Mouse (Mus musculus) limb, embryonic 14.5 days (tissue): ENCODE measurements at regions not wholly inside any gene's neighbourhood (a gene's known extent, or its start where the extent isn't known, plus 50 kb on each side); places are given as distances from the start of the nearest gene placed in this dataset.

Source experiments
- ATAC-seq: fragments of 200-750 bp; cut with Nextera tagmentation; 2 replicates; pipeline ENCODE4 v1.8.0; 2017; ENCODE audit warnings: low read depth, moderate number of reproducible peaks, moderate TSS enrichment; ENCODE audit not compliant: low FRiP score
- DNase-seq: peaks from one replicate; pipeline ENCODE4 v3.0.0-alpha.2; 2015; ENCODE audit warnings: low spot score
- H3K27ac ChIP-seq: fragments of 300-500 bp; sonication (generic); replicated peaks from 2 replicates; pipeline ENCODE4 v1.5.1; 2014; ENCODE audit warnings: low read depth, mild to moderate bottlenecking, low read length, moderate library complexity, mixed read lengths
- H3K27me3 ChIP-seq: fragments of 300-500 bp; sonication (generic); 2 replicates; pipeline ENCODE4 v1.6.1; 2014; ENCODE audit warnings: low read length, mixed read lengths; ENCODE audit not compliant: control insufficient read depth, insufficient read depth
- H3K36me3 ChIP-seq: fragments of 300-500 bp; sonication (generic); 2 replicates; pipeline ENCODE4 v1.6.1; 2014; ENCODE audit warnings: mild to moderate bottlenecking, low read length, moderate library complexity, mixed read lengths; ENCODE audit not compliant: control insufficient read depth, insufficient read depth
- H3K4me1 ChIP-seq: fragments of 300-500 bp; sonication (generic); 2 replicates; pipeline ENCODE4 v1.6.1; 2014; ENCODE audit warnings: antibody characterized with exemption, low read length, mixed read lengths; ENCODE audit not compliant: control insufficient read depth, insufficient read depth
- H3K4me2 ChIP-seq: fragments of 300-500 bp; sonication (generic); replicated peaks from 2 replicates; pipeline ENCODE4 v1.6.1; 2014; ENCODE audit warnings: low read depth, mild to moderate bottlenecking, low read length, moderate library complexity; ENCODE audit not compliant: severe bottlenecking
- H3K4me3 ChIP-seq: fragments of 300-500 bp; sonication (generic); replicated peaks from 2 replicates; pipeline ENCODE4 v1.5.1; 2014; ENCODE audit warnings: low read length
- H3K9ac ChIP-seq: fragments of 300-500 bp; sonication (generic); 2 replicates; pipeline ENCODE4 v1.6.1; 2014; ENCODE audit warnings: mild to moderate bottlenecking, low read depth, low read length, moderate library complexity; ENCODE audit not compliant: severe bottlenecking
- H3K9me3 ChIP-seq: fragments of 300-500 bp; sonication (generic); 2 replicates; pipeline ENCODE4 v1.6.1; 2016; ENCODE audit warnings: low read length; ENCODE audit not compliant: control insufficient read depth
- POLR2A ChIP-seq: fragments of 200-500 bp; IDR thresholded peaks from 2 replicates; pipeline ENCODE4 v1.8.0; 2012; ENCODE audit warnings: inconsistent platforms, mild to moderate bottlenecking, moderate library complexity, borderline replicate concordance; ENCODE audit not compliant: insufficient read depth, insufficient read length; ENCODE audit errors: extremely low read depth
- WGBS: fragments of 180-500 bp; shearing (Covaris S2); extraction: QIAGEN DNeasy Blood & Tissue Kit; methylation state at CpG from one replicate; pipeline ENCODE4 v1.1.7; 2014; 5-methylcytosine and 5-hydroxymethylcytosine counted together

- Histone ChIP-seq H3K4me3 (no peak overlapping the region), H3K27me3 (no peaks in the 10 kb centered on the region), H3K4me2 (no peak overlapping the region), H3K9ac (no peak overlapping the region), H3K9me3 (no peaks in the 10 kb centered on the region), H3K36me3 (no peaks in the 10 kb centered on the region), H3K27ac (no peak overlapping the region), H3K4me1 (no peaks in the 10 kb centered on the region)
- WGBS, result 62% methylated on average over 1 of the region's 1 CpGs
- no peak for ATAC-seq
- DNase-seq, result no peak
- no peak for TF ChIP-seq POLR2A
Observed at GRCm38 (mm10) chr13:80695549-80696150, 187.5 kb upstream of the Arrdc3 start.

- no peak overlapping the region for H3K9ac ChIP-seq
- no peak overlapping the region for H3K27ac ChIP-seq
- no peak for ATAC-seq
Observed at GRCm38 (mm10) chr13:80709531-80710306, 173.5 kb upstream of the Arrdc3 start.

GRCm38 (mm10) chr13:80719313-80719712 lies 163.9 kb upstream of the Arrdc3 start:
- TF ChIP-seq POLR2A, result no peak
- WGBS, result 44% methylated on average over 3 of the region's 3 CpGs
- Histone ChIP-seq H3K36me3 (no peaks in the 10 kb centered on the region), H3K27me3 (no peaks in the 10 kb centered on the region), H3K4me3 (no peak overlapping the region), H3K27ac (no peak overlapping the region), H3K4me1 (no peaks in the 10 kb centered on the region), H3K9ac (no peak overlapping the region), H3K9me3 (no peaks in the 10 kb centered on the region), H3K4me2 (no peak overlapping the region)
- ATAC-seq, result no peak
- peak; percentile 24 for DNase-seq

More at GRCm38 (mm10) chr13:80709531-80710306, 173.5 kb upstream of the Arrdc3 start:
- TF ChIP-seq POLR2A, result no peak
- no peaks in the 10 kb centered on the region for H3K36me3 ChIP-seq
- H3K4me1 ChIP-seq, result 0 out of 2 replicates have a peak, but pooled peaks cover 8% of the 10 kb centered on the region
- no peaks in the 10 kb centered on the region for H3K27me3 ChIP-seq
- no peak overlapping the region for H3K4me2 ChIP-seq
- no peak overlapping the region for H3K4me3 ChIP-seq
- 33% methylated on average over 9 of the region's 9 CpGs for WGBS
- DNase-seq, result peak; percentile 11
- no peaks in the 10 kb centered on the region for H3K9me3 ChIP-seq

- Histone ChIP-seq H3K27ac (no peak overlapping the region), H3K9ac (no peak overlapping the region), H3K36me3 (no peaks in the 10 kb centered on the region), H3K4me1 (no peaks in the 10 kb centered on the region), H3K27me3 (no peaks in the 10 kb centered on the region), H3K4me2 (no peak overlapping the region), H3K9me3 (no peaks in the 10 kb centered on the region), H3K4me3 (no peak overlapping the region)
- ATAC-seq, result no peak
- TF ChIP-seq POLR2A, result no peak
- 71% methylated on average over 4 of the region's 4 CpGs for WGBS
- DNase-seq, result no peak
Observed at GRCm38 (mm10) chr13:80723215-80724006, 159.8 kb upstream of the Arrdc3 start.

GRCm38 (mm10) chr13:80729202-80729601 lies 154.0 kb upstream of the Arrdc3 start:
- no peaks in the 10 kb centered on the region for H3K27me3 ChIP-seq
- no peak for TF ChIP-seq POLR2A
- no peaks in the 10 kb centered on the region for H3K4me1 ChIP-seq
- no peak overlapping the region for H3K4me2 ChIP-seq
- no peak for ATAC-seq
- DNase-seq, result no peak
- no peak overlapping the region for H3K4me3 ChIP-seq
- no peaks in the 10 kb centered on the region for H3K9me3 ChIP-seq
- 51% methylated on average over 5 of the region's 5 CpGs for WGBS
- H3K9ac ChIP-seq, result no peak overlapping the region
- H3K27ac ChIP-seq, result no peak overlapping the region
- no peaks in the 10 kb centered on the region for H3K36me3 ChIP-seq
